Mouse (Mus musculus) liver, postnatal 0 days (tissue): Measurements from ENCODE around the gene Rbmx. TPM values are rescaled to one million over a fixed set of nuclear protein-coding genes. Genes with fewer than 3 reads are reported as not detected.

Source experiments
- ATAC-seq: fragments of 200-750 bp; cut with Nextera tagmentation; 2 replicates; pipeline ENCODE4 v1.8.0; 2017; ENCODE audit warnings: mild to moderate bottlenecking, moderate library complexity
- DNase-seq: peaks from one replicate; pipeline ENCODE4 v3.0.0-alpha.2; 2016
- H3K27ac ChIP-seq: fragments of 300-500 bp; sonication (generic); 2 replicates; pipeline ENCODE4 v1.5.1; 2014; ENCODE audit warnings: antibody characterized with exemption, moderate library complexity, mild to moderate bottlenecking, low read depth
- H3K27me3 ChIP-seq: fragments of 300-500 bp; sonication (generic); 2 replicates; pipeline ENCODE4 v1.6.1; 2014; ENCODE audit warnings: low read length, control low read depth, mixed read lengths; ENCODE audit not compliant: insufficient read depth
- H3K36me3 ChIP-seq: fragments of 300-500 bp; sonication (generic); replicated peaks from 2 replicates; pipeline ENCODE4 v1.6.1; 2014; ENCODE audit warnings: mild to moderate bottlenecking, control low read depth, low read length, moderate library complexity, mixed read lengths; ENCODE audit not compliant: insufficient read depth
- H3K4me1 ChIP-seq: fragments of 300-500 bp; sonication (generic); 2 replicates; pipeline ENCODE4 v1.6.1; 2014; ENCODE audit warnings: antibody characterized with exemption, mild to moderate bottlenecking, control low read depth; ENCODE audit not compliant: insufficient read depth
- H3K4me2 ChIP-seq: fragments of 300-500 bp; sonication (generic); 2 replicates; pipeline ENCODE4 v1.6.1; 2014; ENCODE audit warnings: low read depth, mild to moderate bottlenecking, low read length, moderate library complexity, mixed read lengths
- H3K4me3 ChIP-seq: fragments of 300-500 bp; sonication (generic); 2 replicates; pipeline ENCODE4 v1.5.1; 2014; ENCODE audit warnings: low read depth, low read length
- H3K9ac ChIP-seq: fragments of 300-500 bp; sonication (generic); replicated peaks from 2 replicates; pipeline ENCODE4 v1.6.1; 2014; ENCODE audit warnings: mild to moderate bottlenecking, moderate library complexity
- H3K9me3 ChIP-seq: fragments of 300-500 bp; sonication (generic); 2 replicates; pipeline ENCODE4 v1.6.1; 2016; ENCODE audit warnings: mild to moderate bottlenecking, control low read depth, low read length, mixed read lengths
- CTCF ChIP-seq: sonication (generic); IDR thresholded peaks from 2 replicates; pipeline ENCODE4 v1.5.1; 2016; ENCODE audit warnings: antibody characterized with exemption, low read depth
- EP300 ChIP-seq: IDR thresholded peaks from 2 replicates; pipeline ENCODE4 v1.6.1; 2016; ENCODE audit warnings: antibody characterized with exemption, low read depth, mild to moderate bottlenecking
- WGBS: fragments of 180-500 bp; shearing (Covaris S2); extraction: QIAGEN DNeasy Blood & Tissue Kit; methylation state at CpG from one replicate; pipeline ENCODE4 v1.1.7; 2014; ENCODE audit not compliant: insufficient replicate concordance; 5-methylcytosine and 5-hydroxymethylcytosine counted together
- polyA plus RNA-seq: library from polyadenylated mRNA; unstranded; fragments of >200 nt; fragmentation: Nextera tagmentation; extraction: Ambion mirVana; gene quantifications from 2 replicates; pipeline ENCODE4 v1.2.1, GENCODE M21; 2015

Gene Rbmx
- polyA plus RNA-seq, 1 experiment from 2014 or later, result 19.7 TPM

- Histone ChIP-seq H3K27me3 (no peaks in the 10 kb centered on the region), H3K27ac (no peak overlapping the region), H3K4me1 (no peaks in the 10 kb centered on the region), H3K4me2 (no peak overlapping the region), H3K9me3 (no peaks in the 10 kb centered on the region), H3K9ac (no peak overlapping the region), H3K4me3 (no peak overlapping the region), H3K36me3 (no peaks in the 10 kb centered on the region)
- TF ChIP-seq CTCF (no peak), EP300 (no peak)
- 82% methylated on average over 6 of the region's 6 CpGs for WGBS
- DNase-seq, result no peak
- no peak for ATAC-seq
These were observed 57.5 kb downstream of the Rbmx start for GRCm38 (mm10) chrX:57335313-57335712.

Other genes with a start within 250 kb of the Rbmx start
- not detected in 2 replicates for gene Cd40lg, start 180.9 kb downstream of the Rbmx start, polyA plus RNA-seq
- 5.9 and 6.1 TPM in 2 replicates for gene Arhgef6, start 54.3 kb downstream of the Rbmx start, polyA plus RNA-seq
- not detected in 2 replicates for gene Gm364, start 16.1 kb upstream of the Rbmx start, polyA plus RNA-seq
- gene Gpr101, start 110.7 kb upstream of the Rbmx start, polyA plus RNA-seq, result not detected in 2 replicates